Mouse (Mus musculus) liver, adult 2 months (tissue): ENCODE measurements around the gene Tet3.

Source experiments
- CTCF ChIP-seq: fragments of 200-500 bp; IDR thresholded peaks from 2 replicates; pipeline ENCODE4 v1.5.1; 2011; ENCODE audit warnings: low read depth, low read length, control low read depth
- POLR2A ChIP-seq: fragments of 200-500 bp; IDR thresholded peaks from 2 replicates; pipeline ENCODE4 v1.6.1; 2011; ENCODE audit warnings: low read length, control low read depth; ENCODE audit not compliant: insufficient read depth; ENCODE audit errors: extremely low read depth

GRCm38 (mm10) chr6:83348873-83349272 is 110.0 kb downstream of the Tet3 start, which contains the start of gene Bola3:
- TF ChIP-seq CTCF (no peak), POLR2A (no peak)
